Mouse (Mus musculus): Measurements from ENCODE around the gene Btg2. TPM values are rescaled to one million over a fixed set of nuclear protein-coding genes. Genes with fewer than 3 reads are reported as not detected.

The Btg2 gene
- polyA plus RNA-seq, 1 experiment from 2014 or later: 55.5 TPM

DNA sequence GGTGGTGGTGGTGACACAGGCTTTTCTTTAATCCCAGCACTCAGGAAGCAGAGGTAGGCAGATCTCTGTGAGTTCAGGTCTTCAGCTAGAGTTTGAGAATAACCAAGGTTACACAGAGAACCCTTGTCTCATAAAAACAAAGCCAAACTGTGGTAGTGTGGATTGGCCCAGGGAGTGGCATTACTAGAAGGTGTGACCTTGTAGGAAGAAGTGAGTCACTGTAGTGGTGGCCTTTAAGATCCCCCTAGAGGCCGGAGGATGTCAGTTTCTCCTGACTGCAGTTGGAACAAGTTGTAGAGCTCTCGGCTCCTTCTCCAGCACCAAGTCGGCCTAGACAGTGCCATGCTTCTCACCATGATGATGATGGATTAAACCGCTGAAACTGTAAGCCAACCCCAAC, 32.1 kb upstream of the Btg2 start, which contains the start of gene Chit1:
Gene Chit1, plus strand, starts transcription at position 264 of the 400 bp plus-strand sequence.
- H3K9ac ChIP-seq (replicated peaks; ENCODE audit: low read depth, low read length): no peak within 1 kb of the TSS
- 73% methylated on average over 4 of the region's 4 CpGs for WGBS
- H3K4me1 ChIP-seq (ENCODE audit: control insufficient read depth, insufficient read depth, low read length): 0 out of 2 replicates have a peak, but pooled peaks cover 4% of the 10 kb centered on the region
- no peaks in the 10 kb centered on the region for H3K9me3 ChIP-seq (ENCODE audit: control insufficient read depth, low read depth, low read length)
- H3K4me2 ChIP-seq (replicated peaks; ENCODE audit: low read depth, low read length): no peak within 1 kb of the TSS
- no peaks in the 10 kb centered on the region for H3K27me3 ChIP-seq (ENCODE audit: control insufficient read depth, insufficient read depth, low read length)
- no peak within 1 kb of the TSS for H3K4me3 ChIP-seq (ENCODE audit: low read depth, low read length)
- ATAC-seq (ENCODE audit: insufficient number of reproducible peaks, insufficient read depth, low FRiP score, low read depth): no peak
- no peaks in the 10 kb centered on the region for H3K36me3 ChIP-seq (ENCODE audit: control insufficient read depth, insufficient read depth, low read length)
- no peak within 1 kb of the TSS for H3K27ac ChIP-seq (ENCODE audit: low read length)

DNA sequence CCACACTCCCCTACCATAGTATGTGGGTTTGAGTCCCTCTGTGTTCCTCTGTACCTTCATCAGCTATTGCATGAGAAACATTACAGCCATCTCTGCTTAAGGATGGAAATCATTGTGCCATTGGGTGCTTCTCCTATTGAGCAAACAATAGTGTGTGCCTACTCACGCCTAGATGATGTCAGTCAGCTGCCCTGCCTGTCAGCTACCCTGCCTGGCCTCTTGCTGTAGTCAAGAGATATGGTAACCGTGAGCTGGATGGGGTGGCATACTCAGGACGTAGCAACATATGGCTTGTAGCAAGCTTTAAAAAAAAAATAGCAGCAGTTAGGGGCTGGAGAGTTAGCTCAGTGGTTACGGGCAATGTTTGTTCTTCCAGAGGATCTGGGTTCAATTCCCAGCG, 31.5 kb upstream of the Btg2 start:
- 80% methylated on average over 5 of the region's 5 CpGs for WGBS
- no peaks in the 10 kb centered on the region for H3K9me3 ChIP-seq (ENCODE audit: control insufficient read depth, low read depth, low read length)
- no peak overlapping the region for H3K4me3 ChIP-seq (ENCODE audit: low read depth, low read length)
- no peak for ATAC-seq (ENCODE audit: insufficient number of reproducible peaks, insufficient read depth, low FRiP score, low read depth)
- no peak overlapping the region for H3K27ac ChIP-seq (ENCODE audit: low read length)
- no peak overlapping the region for H3K9ac ChIP-seq (replicated peaks; ENCODE audit: low read depth, low read length)
- H3K4me1 ChIP-seq (ENCODE audit: control insufficient read depth, insufficient read depth, low read length): 0 out of 2 replicates have a peak, but pooled peaks cover 4% of the 10 kb centered on the region
- no peaks in the 10 kb centered on the region for H3K27me3 ChIP-seq (ENCODE audit: control insufficient read depth, insufficient read depth, low read length)
- no peaks in the 10 kb centered on the region for H3K36me3 ChIP-seq (ENCODE audit: control insufficient read depth, insufficient read depth, low read length)
- H3K4me2 ChIP-seq (replicated peaks; ENCODE audit: low read depth, low read length): no peak overlapping the region

GRCm38 (mm10) chr1:134110015-134110414, 31.1 kb upstream of the Btg2 start:
- Histone ChIP-seq H3K9ac (replicated peaks; ENCODE audit: low read depth, low read length) (no peak overlapping the region), H3K27ac (ENCODE audit: low read length) (no peak overlapping the region), H3K4me2 (replicated peaks; ENCODE audit: low read depth, low read length) (no peak overlapping the region), H3K36me3 (ENCODE audit: control insufficient read depth, insufficient read depth, low read length) (no peaks in the 10 kb centered on the region), H3K4me1 (ENCODE audit: control insufficient read depth, insufficient read depth, low read length) (0 out of 2 replicates have a peak, but pooled peaks cover 4% of the 10 kb centered on the region), H3K4me3 (ENCODE audit: low read depth, low read length) (no peak overlapping the region), H3K27me3 (ENCODE audit: control insufficient read depth, insufficient read depth, low read length) (no peaks in the 10 kb centered on the region), H3K9me3 (ENCODE audit: control insufficient read depth, low read depth, low read length) (no peaks in the 10 kb centered on the region)
- no peak for ATAC-seq (ENCODE audit: insufficient number of reproducible peaks, insufficient read depth, low FRiP score, low read depth)
- WGBS: 87% methylated on average over 3 of the region's 3 CpGs

DNA sequence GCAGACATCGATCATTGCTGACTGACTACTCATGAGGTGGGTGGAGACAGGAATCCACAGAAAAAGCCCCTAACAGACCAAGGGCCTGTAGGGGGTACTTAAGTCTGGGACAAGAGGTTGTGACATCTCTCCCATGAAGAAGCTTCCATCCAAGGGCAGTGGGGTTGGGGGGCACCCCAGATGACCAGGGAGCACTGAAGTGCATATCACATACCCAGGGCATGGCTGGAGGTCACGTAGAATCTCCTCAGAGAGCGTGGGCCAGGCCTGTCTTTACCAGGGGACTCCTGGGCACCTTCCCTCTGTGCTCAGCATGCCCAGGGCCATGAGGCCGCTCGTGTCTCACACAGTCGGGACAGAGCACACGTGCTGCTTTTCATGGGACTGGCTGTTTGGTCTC, 28.9 kb upstream of the Btg2 start:
- Histone ChIP-seq H3K4me2 (replicated peaks; ENCODE audit: low read depth, low read length) (no peak overlapping the region), H3K4me1 (ENCODE audit: control insufficient read depth, insufficient read depth, low read length) (no peaks in the 10 kb centered on the region), H3K36me3 (ENCODE audit: control insufficient read depth, insufficient read depth, low read length) (no peaks in the 10 kb centered on the region), H3K27me3 (ENCODE audit: control insufficient read depth, insufficient read depth, low read length) (no peaks in the 10 kb centered on the region), H3K27ac (ENCODE audit: low read length) (no peak overlapping the region), H3K4me3 (ENCODE audit: low read depth, low read length) (no peak overlapping the region), H3K9ac (replicated peaks; ENCODE audit: low read depth, low read length) (no peak overlapping the region), H3K9me3 (ENCODE audit: control insufficient read depth, low read depth, low read length) (no peaks in the 10 kb centered on the region)
- 86% methylated on average over 7 of the region's 7 CpGs for WGBS
- ATAC-seq (ENCODE audit: insufficient number of reproducible peaks, insufficient read depth, low FRiP score, low read depth): no peak

- Histone ChIP-seq H3K4me2 (replicated peaks; ENCODE audit: low read depth, low read length) (no peak overlapping the region), H3K4me1 (ENCODE audit: control insufficient read depth, insufficient read depth, low read length) (no peaks in the 10 kb centered on the region), H3K9me3 (ENCODE audit: control insufficient read depth, low read depth, low read length) (no peaks in the 10 kb centered on the region), H3K27me3 (ENCODE audit: control insufficient read depth, insufficient read depth, low read length) (no peaks in the 10 kb centered on the region), H3K9ac (replicated peaks; ENCODE audit: low read depth, low read length) (no peak overlapping the region), H3K36me3 (ENCODE audit: control insufficient read depth, insufficient read depth, low read length) (no peaks in the 10 kb centered on the region), H3K27ac (ENCODE audit: low read length) (no peak overlapping the region), H3K4me3 (ENCODE audit: low read depth, low read length) (no peak overlapping the region)
- ATAC-seq (ENCODE audit: insufficient number of reproducible peaks, insufficient read depth, low FRiP score, low read depth): no peak
- 1% methylated on average over 5 of the region's 5 CpGs for WGBS
Measured at GRCm38 (mm10) chr1:134106719-134107118, 27.8 kb upstream of the Btg2 start.

- Histone ChIP-seq H3K4me1 (ENCODE audit: control insufficient read depth, insufficient read depth, low read length) (no peaks in the 10 kb centered on the region), H3K9ac (replicated peaks; ENCODE audit: low read depth, low read length) (no peak overlapping the region), H3K36me3 (ENCODE audit: control insufficient read depth, insufficient read depth, low read length) (no peaks in the 10 kb centered on the region), H3K4me3 (ENCODE audit: low read depth, low read length) (no peak overlapping the region), H3K27me3 (ENCODE audit: control insufficient read depth, insufficient read depth, low read length) (no peaks in the 10 kb centered on the region), H3K4me2 (replicated peaks; ENCODE audit: low read depth, low read length) (no peak overlapping the region), H3K27ac (ENCODE audit: low read length) (no peak overlapping the region), H3K9me3 (ENCODE audit: control insufficient read depth, low read depth, low read length) (no peaks in the 10 kb centered on the region)
- ATAC-seq (ENCODE audit: insufficient number of reproducible peaks, insufficient read depth, low FRiP score, low read depth): no peak
- WGBS: 40% methylated on average over 3 of the region's 3 CpGs
Measured at GRCm38 (mm10) chr1:134105764-134106430, 27.0 kb upstream of the Btg2 start.

- Histone ChIP-seq H3K9ac (replicated peaks; ENCODE audit: low read depth, low read length) (no peak overlapping the region), H3K9me3 (ENCODE audit: control insufficient read depth, low read depth, low read length) (no peaks in the 10 kb centered on the region), H3K27ac (ENCODE audit: low read length) (no peak overlapping the region), H3K36me3 (ENCODE audit: control insufficient read depth, insufficient read depth, low read length) (no peaks in the 10 kb centered on the region), H3K4me1 (ENCODE audit: control insufficient read depth, insufficient read depth, low read length) (peaks cover 3% of the 10 kb centered on the region; the same call in 1 of the 2 replicates), H3K4me2 (replicated peaks; ENCODE audit: low read depth, low read length) (no peak overlapping the region), H3K27me3 (ENCODE audit: control insufficient read depth, insufficient read depth, low read length) (no peaks in the 10 kb centered on the region), H3K4me3 (ENCODE audit: low read depth, low read length) (no peak overlapping the region)
- 68% methylated on average over 11 of the region's 11 CpGs for WGBS
- no peak for ATAC-seq (ENCODE audit: insufficient number of reproducible peaks, insufficient read depth, low FRiP score, low read depth)
Measured at GRCm38 (mm10) chr1:134105043-134105763, 26.3 kb upstream of the Btg2 start.

GRCm38 (mm10) chr1:134103861-134104260, 24.9 kb upstream of the Btg2 start:
- no peaks in the 10 kb centered on the region for H3K27me3 ChIP-seq (ENCODE audit: control insufficient read depth, insufficient read depth, low read length)
- H3K27ac ChIP-seq (ENCODE audit: low read length): no peak overlapping the region
- no peak overlapping the region for H3K4me3 ChIP-seq (ENCODE audit: low read depth, low read length)
- no peak for ATAC-seq (ENCODE audit: insufficient number of reproducible peaks, insufficient read depth, low FRiP score, low read depth)
- no peak overlapping the region for H3K9ac ChIP-seq (replicated peaks; ENCODE audit: low read depth, low read length)
- H3K4me1 ChIP-seq (ENCODE audit: control insufficient read depth, insufficient read depth, low read length): peaks cover 11% of the 10 kb centered on the region; the same call in 1 of the 2 replicates
- no peaks in the 10 kb centered on the region for H3K36me3 ChIP-seq (ENCODE audit: control insufficient read depth, insufficient read depth, low read length)
- no peaks in the 10 kb centered on the region for H3K9me3 ChIP-seq (ENCODE audit: control insufficient read depth, low read depth, low read length)
- WGBS: 65% methylated on average over 5 of the region's 5 CpGs
- no peak overlapping the region for H3K4me2 ChIP-seq (replicated peaks; ENCODE audit: low read depth, low read length)
